Mouse (Mus musculus) embryonic facial prominence, embryonic 15.5 days (tissue): ENCODE results near the gene Pclaf. TPM values are rescaled to one million over a fixed set of nuclear protein-coding genes. Genes with fewer than 3 reads are reported as not detected.

Source experiments
- ATAC-seq: fragments of 200-750 bp; cut with Nextera tagmentation; 2 replicates; pipeline ENCODE4 v1.8.0; 2017; ENCODE audit warnings: low read depth, moderate TSS enrichment; ENCODE audit not compliant: insufficient number of reproducible peaks, low FRiP score, low TSS enrichment
- H3K27ac ChIP-seq: fragments of 300-500 bp; sonication (generic); replicated peaks from 2 replicates; pipeline ENCODE4 v1.5.1; 2015; ENCODE audit warnings: mild to moderate bottlenecking, inconsistent platforms
- H3K27me3 ChIP-seq: fragments of 300-500 bp; sonication (generic); 2 replicates; pipeline ENCODE4 v1.6.1; 2015; ENCODE audit warnings: inconsistent platforms
- H3K36me3 ChIP-seq: fragments of 300-500 bp; sonication (generic); 2 replicates; pipeline ENCODE4 v1.6.1; 2015; ENCODE audit warnings: mild to moderate bottlenecking, inconsistent platforms
- H3K4me1 ChIP-seq: fragments of 300-500 bp; sonication (generic); 2 replicates; pipeline ENCODE4 v1.6.1; 2015; ENCODE audit warnings: inconsistent platforms
- H3K4me2 ChIP-seq: fragments of 300-500 bp; sonication (generic); replicated peaks from 2 replicates; pipeline ENCODE4 v1.6.1; 2015; ENCODE audit warnings: mild to moderate bottlenecking, inconsistent platforms
- H3K4me3 ChIP-seq: fragments of 300-500 bp; sonication (generic); replicated peaks from 2 replicates; pipeline ENCODE4 v1.5.1; 2015; ENCODE audit warnings: mild to moderate bottlenecking, inconsistent platforms
- H3K9ac ChIP-seq: fragments of 300-500 bp; sonication (generic); 2 replicates; pipeline ENCODE4 v1.6.1; 2015; ENCODE audit warnings: inconsistent platforms
- H3K9me3 ChIP-seq: fragments of 300-500 bp; sonication (generic); replicated peaks from 2 replicates; pipeline ENCODE4 v1.6.1; 2016; ENCODE audit warnings: inconsistent platforms
- WGBS: fragments of 180-500 bp; shearing (Covaris S2); methylation state at CpG from one replicate; pipeline ENCODE4 v1.1.7; 2015; 5-methylcytosine and 5-hydroxymethylcytosine counted together
- polyA plus RNA-seq: library from polyadenylated mRNA; unstranded; fragments of >200 nt; fragmentation: Nextera tagmentation; extraction: Ambion mirVana; gene quantifications from 2 replicates; pipeline ENCODE4 v1.2.1, GENCODE M21; 2015

Pclaf gene
- polyA plus RNA-seq, 1 experiment from 2014 or later = 145 TPM

GRCm38 (mm10) chr9:65908394-65909300 is 18.6 kb downstream of the Pclaf start, which contains the start of the genes Trip4 and Csnk1g1:
Gene Trip4, minus strand, starts transcription at chr9:65908794.
Gene Csnk1g1, plus strand, starts transcription at chr9:65908924.
- H3K4me3 ChIP-seq = peak within 1 kb of the TSS; percentile 83
- WGBS = under 1% methylated on average over 38 of the region's 38 CpGs
- no peaks in the 10 kb centered on the region for H3K9me3 ChIP-seq
- no peaks in the 10 kb centered on the region for H3K27me3 ChIP-seq
- ATAC-seq = peak; percentile 97
- H3K36me3 ChIP-seq = peaks cover 5% of the 10 kb centered on the region; the same call in 1 of the 2 replicates
- peaks cover 10% of the 10 kb centered on the region; the same call in 1 of the 2 replicates for H3K4me1 ChIP-seq
- peak within 1 kb of the TSS; percentile 74 for H3K9ac ChIP-seq
- H3K27ac ChIP-seq = peak within 1 kb of the TSS; percentile 96
- H3K4me2 ChIP-seq = peak within 1 kb of the TSS; percentile 71

GRCm38 (mm10) chr9:65909301-65909801 is 19.3 kb downstream of the Pclaf start:
- ATAC-seq = no peak
- Histone ChIP-seq H3K4me1 (peaks cover 10% of the 10 kb centered on the region; the same call in 1 of the 2 replicates), H3K27me3 (no peaks in the 10 kb centered on the region), H3K9me3 (no peaks in the 10 kb centered on the region), H3K9ac (peak overlapping the region; percentile 74), H3K36me3 (peaks cover under 1% of the 10 kb centered on the region; the same call in 1 of the 2 replicates), H3K27ac (peak overlapping the region; percentile 96), H3K4me3 (peak overlapping the region; percentile 83), H3K4me2 (peak overlapping the region; percentile 71)
- WGBS = under 1% methylated on average over 34 of the region's 34 CpGs

DNA sequence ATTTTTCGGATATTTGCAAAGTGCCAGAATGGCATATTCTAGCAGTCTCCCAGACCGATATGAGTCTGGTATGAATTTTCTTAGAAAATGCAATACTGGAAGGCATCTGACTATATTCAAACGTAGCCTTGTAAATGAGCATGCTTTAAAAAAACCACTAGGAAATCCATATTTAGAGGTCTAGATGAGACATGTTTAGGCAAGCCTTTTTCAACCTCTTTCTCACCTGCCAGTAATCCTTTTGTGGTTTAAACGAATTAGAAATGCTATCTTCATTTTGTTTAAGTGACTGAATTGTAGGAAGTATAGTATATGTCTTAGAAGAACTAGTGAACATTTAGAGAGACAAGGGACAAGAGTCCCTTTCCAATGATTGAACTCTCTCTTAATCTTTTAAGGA is 19.8 kb downstream of the Pclaf start:
- Histone ChIP-seq H3K4me3 (peak overlapping the region; percentile 83), H3K27ac (peak overlapping the region; percentile 96), H3K4me2 (peak overlapping the region; percentile 71), H3K9ac (peak overlapping the region; percentile 74), H3K36me3 (no peaks in the 10 kb centered on the region), H3K9me3 (no peaks in the 10 kb centered on the region), H3K27me3 (no peaks in the 10 kb centered on the region), H3K4me1 (peaks cover 10% of the 10 kb centered on the region; the same call in 1 of the 2 replicates)
- ATAC-seq = no peak
- 3% methylated on average over 4 of the region's 4 CpGs for WGBS

DNA sequence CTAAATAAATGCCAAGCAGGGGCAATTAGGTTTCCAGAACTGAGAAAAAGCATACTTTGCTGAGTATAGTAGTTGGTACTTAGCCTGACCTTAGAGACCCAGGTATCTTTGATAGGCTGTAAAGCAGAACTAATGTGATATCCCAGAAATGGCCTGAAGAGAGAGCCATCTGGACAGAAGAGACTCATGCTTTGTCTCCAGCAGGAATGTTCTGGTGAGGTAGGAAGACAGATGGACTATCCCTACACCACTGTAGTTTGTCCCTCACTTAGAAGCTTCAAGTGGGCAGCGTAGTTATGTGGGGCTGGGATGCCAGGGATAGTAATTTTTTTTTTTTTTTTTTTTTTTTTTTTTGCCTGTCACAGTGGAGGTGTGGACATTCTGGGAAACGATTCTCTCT is 23.9 kb downstream of the Pclaf start:
- ATAC-seq = no peak
- Histone ChIP-seq H3K4me2 (no peak overlapping the region), H3K4me3 (no peak overlapping the region), H3K9me3 (no peaks in the 10 kb centered on the region), H3K27me3 (no peaks in the 10 kb centered on the region), H3K36me3 (no peaks in the 10 kb centered on the region), H3K27ac (no peak overlapping the region), H3K9ac (no peak overlapping the region), H3K4me1 (peaks cover 4% of the 10 kb centered on the region; the same call in 1 of the 2 replicates)
- WGBS = 81% methylated on average over 2 of the region's 2 CpGs

GRCm38 (mm10) chr9:65917015-65917414 is 27.0 kb downstream of the Pclaf start:
- ATAC-seq = no peak
- Histone ChIP-seq H3K27ac (no peak overlapping the region), H3K4me2 (no peak overlapping the region), H3K9me3 (no peaks in the 10 kb centered on the region), H3K4me1 (no peaks in the 10 kb centered on the region), H3K4me3 (no peak overlapping the region), H3K9ac (no peak overlapping the region), H3K36me3 (no peaks in the 10 kb centered on the region), H3K27me3 (no peaks in the 10 kb centered on the region)
- 96% methylated on average over 1 of the region's 1 CpGs for WGBS

DNA sequence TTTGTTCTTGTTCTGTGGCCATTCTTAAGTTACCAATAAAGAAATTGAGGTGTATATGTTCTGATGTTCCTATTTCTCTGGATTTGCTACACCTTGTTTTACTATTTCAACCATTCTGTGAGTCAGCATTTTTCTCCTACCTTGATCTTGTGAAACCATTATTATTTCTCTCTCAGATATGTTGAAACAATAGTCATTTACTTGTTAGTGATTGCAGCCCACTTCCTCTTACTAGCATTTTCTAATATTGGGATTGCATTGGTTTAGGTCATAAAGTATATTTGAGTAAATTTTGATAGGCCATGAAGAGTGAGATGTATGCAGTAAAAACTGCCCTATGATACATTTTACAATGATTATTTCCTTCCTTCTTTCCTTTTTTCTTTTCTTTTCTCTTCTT is 38.4 kb downstream of the Pclaf start:
- H3K36me3 ChIP-seq = no peaks in the 10 kb centered on the region
- H3K27ac ChIP-seq = no peak overlapping the region
- ATAC-seq = no peak
- H3K4me2 ChIP-seq = no peak overlapping the region
- H3K27me3 ChIP-seq = no peaks in the 10 kb centered on the region
- no peak overlapping the region for H3K9ac ChIP-seq
- H3K9me3 ChIP-seq = no peaks in the 10 kb centered on the region
- H3K4me1 ChIP-seq = no peaks in the 10 kb centered on the region; the same call in 1 of the 2 replicates
- no peak overlapping the region for H3K4me3 ChIP-seq

- Histone ChIP-seq H3K27me3 (no peaks in the 10 kb centered on the region), H3K9me3 (no peaks in the 10 kb centered on the region), H3K9ac (no peak overlapping the region), H3K4me2 (no peak overlapping the region), H3K36me3 (no peaks in the 10 kb centered on the region), H3K4me1 (no peaks in the 10 kb centered on the region; the same call in 1 of the 2 replicates), H3K4me3 (no peak overlapping the region), H3K27ac (no peak overlapping the region)
- ATAC-seq = no peak
These were observed 39.8 kb downstream of the Pclaf start for GRCm38 (mm10) chr9:65929826-65930225.

- no peak for ATAC-seq
- WGBS = 88% methylated on average over 2 of the region's 2 CpGs
- no peak overlapping the region for H3K4me2 ChIP-seq
These were observed 47.5 kb downstream of the Pclaf start for GRCm38 (mm10) chr9:65937566-65937965.

DNA sequence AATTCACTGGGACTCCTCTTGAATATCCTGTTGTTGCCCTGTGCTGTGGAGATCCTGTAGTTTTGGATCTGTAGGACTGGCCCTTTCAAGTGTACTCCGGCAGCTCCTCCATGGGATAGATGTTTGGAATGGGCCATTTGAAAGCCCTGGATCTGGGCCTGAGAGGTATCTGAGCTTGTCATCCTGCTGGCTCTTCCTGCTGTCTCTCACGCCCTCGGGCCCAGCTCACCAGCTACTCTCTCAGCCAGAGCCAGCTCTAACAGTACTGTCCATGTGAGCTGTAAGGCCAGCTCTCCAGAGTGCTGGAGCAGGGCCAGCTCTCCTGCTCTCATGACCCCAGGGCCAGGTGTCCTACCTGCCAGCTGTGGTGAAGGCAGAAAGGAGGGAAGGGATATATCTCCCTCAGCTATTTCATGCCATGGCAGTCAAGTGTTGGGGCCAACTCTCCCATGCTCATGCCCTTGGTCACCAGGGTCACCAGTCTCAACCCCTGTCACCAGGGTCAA is 61.1 kb downstream of the Pclaf start:
- H3K4me2 ChIP-seq = no peak overlapping the region
- H3K9me3 ChIP-seq = no peaks in the 10 kb centered on the region
- H3K4me1 ChIP-seq = no peaks in the 10 kb centered on the region
- H3K9ac ChIP-seq = no peak overlapping the region
- no peaks in the 10 kb centered on the region for H3K27me3 ChIP-seq
- WGBS = 84% methylated on average over 3 of the region's 3 CpGs
- no peak overlapping the region for H3K4me3 ChIP-seq
- ATAC-seq = no peak
- H3K27ac ChIP-seq = no peak overlapping the region
- H3K36me3 ChIP-seq = peaks cover 13% of the 10 kb centered on the region; the same call in 1 of the 2 replicates

More at GRCm38 (mm10) chr9:65937566-65937965, 47.5 kb downstream of the Pclaf start:
- Histone ChIP-seq H3K27ac (no peak overlapping the region), H3K36me3 (no peaks in the 10 kb centered on the region), H3K9ac (no peak overlapping the region), H3K4me3 (no peak overlapping the region), H3K27me3 (no peaks in the 10 kb centered on the region), H3K9me3 (no peaks in the 10 kb centered on the region), H3K4me1 (no peaks in the 10 kb centered on the region)
